Mouse (Mus musculus): ENCODE measurements at regions not wholly inside any gene's neighbourhood (a gene's known extent, or its start where the extent isn't known, plus 50 kb on each side); places are given as distances from the start of the nearest gene placed in this dataset.
A peak's percentile ranks its signal among the peaks of the same experiment; 100 is the strongest.

- Histone ChIP-seq H3K27ac (no peak overlapping the region), H3K4me3 (peak overlapping the region; percentile 30)
- intact Hi-C loops (cut with DNase I), result loop anchor here (1.0 to 10.0 kb wide), 5 partner anchors 101 to 487 kb away; no protein-coding TSS in a partner anchor
- TF ChIP-seq CTCF (IDR thresholded peaks at IDR 0.05), result peak; percentile 89
- peak in 1 of 2 experiments; percentile 50 for DNase-seq (ENCODE audit: extremely low spot score in 1 of 2, low spot score in 2 of 2)
These were observed 69.4 kb upstream of the Ptpn13 start for GRCm38 (mm10) chr5:103355372-103356300.

GRCm38 (mm10) chr5:103343869-103344268 is 81.1 kb upstream of the Ptpn13 start:
- H3K4me3 ChIP-seq, result no peak overlapping the region
- DNase-seq (ENCODE audit: extremely low spot score in 1 of 2, low spot score in 2 of 2), result peak in 1 of 2 experiments; percentile 16
- intact Hi-C loops (cut with DNase I), result loop anchor here (1.0 to 10.0 kb wide), 2 partner anchors 315 to 581 kb away; no protein-coding TSS in a partner anchor
- H3K27ac ChIP-seq, result no peak overlapping the region
- TF ChIP-seq CTCF (IDR thresholded peaks at IDR 0.05), result peak; percentile 81

GRCm38 (mm10) chr5:103341456-103341855 is 83.5 kb upstream of the Ptpn13 start:
- no peak for TF ChIP-seq CTCF (IDR thresholded peaks at IDR 0.05)
- Histone ChIP-seq H3K4me3 (no peak overlapping the region), H3K27ac (no peak overlapping the region)
- no peak for DNase-seq (ENCODE audit: extremely low spot score in 1 of 2, low spot score in 2 of 2)
- intact Hi-C loops (cut with DNase I), result loop anchor here (10.0 kb wide), 1 partner anchor 583 kb away; no protein-coding TSS in a partner anchor

- Histone ChIP-seq H3K4me3 (no peak overlapping the region), H3K27ac (no peak overlapping the region)
- intact Hi-C loops (cut with DNase I), result loop anchor here (10.0 kb wide), 1 partner anchor 584 kb away; no protein-coding TSS in a partner anchor
- no peak for TF ChIP-seq CTCF (IDR thresholded peaks at IDR 0.05)
- DNase-seq (ENCODE audit: extremely low spot score in 1 of 2, low spot score in 2 of 2), result no peak
These were observed 84.4 kb upstream of the Ptpn13 start for GRCm38 (mm10) chr5:103340626-103341025.

GRCm38 (mm10) chr5:103336689-103337490 is 88.1 kb upstream of the Ptpn13 start:
- Histone ChIP-seq H3K4me3 (peak overlapping the region; percentile 15; the same call in 1 of the 2 replicates), H3K27ac (no peak overlapping the region)
- intact Hi-C loops (cut with DNase I), result loop anchor here (2.0 kb wide), 1 partner anchor 128 kb away; no protein-coding TSS in a partner anchor

GRCm38 (mm10) chr5:103335916-103336688 is 88.9 kb upstream of the Ptpn13 start:
- intact Hi-C loops (cut with DNase I), result loop anchor here (2.0 kb wide), 1 partner anchor 127 kb away; no protein-coding TSS in a partner anchor

More at GRCm38 (mm10) chr5:103336689-103337490, 88.1 kb upstream of the Ptpn13 start:
- DNase-seq (ENCODE audit: extremely low spot score in 1 of 2, low spot score in 2 of 2), result no peak
- no peak for TF ChIP-seq CTCF (IDR thresholded peaks at IDR 0.05)

GRCm38 (mm10) chr5:103326412-103326811 is 98.6 kb upstream of the Ptpn13 start:
- no peak overlapping the region for H3K27ac ChIP-seq
- intact Hi-C loops (cut with DNase I), result no loop called here
- TF ChIP-seq CTCF (IDR thresholded peaks at IDR 0.05), result no peak
- H3K4me3 ChIP-seq, result no peak overlapping the region
- no peak for DNase-seq (ENCODE audit: extremely low spot score in 1 of 2, low spot score in 2 of 2)

More at GRCm38 (mm10) chr5:103335916-103336688, 88.9 kb upstream of the Ptpn13 start:
- Histone ChIP-seq H3K27ac (peak overlapping the region; percentile 29; the same call in 1 of the 2 replicates), H3K4me3 (peak overlapping the region; percentile 15; the same call in 1 of the 2 replicates)
- DNase-seq (ENCODE audit: extremely low spot score in 1 of 2, low spot score in 2 of 2), result peak; percentile 19 to 20
- TF ChIP-seq CTCF (IDR thresholded peaks at IDR 0.05), result no peak

- intact Hi-C loops (cut with DNase I), result no loop called here
- H3K4me3 ChIP-seq, result no peak overlapping the region
- DNase-seq (ENCODE audit: extremely low spot score in 1 of 2, low spot score in 2 of 2), result no peak
- no peak for TF ChIP-seq CTCF (IDR thresholded peaks at IDR 0.05)
- H3K27ac ChIP-seq, result no peak overlapping the region
These were observed 104.7 kb upstream of the Ptpn13 start for GRCm38 (mm10) chr5:103320341-103320740.

- no peak for DNase-seq (ENCODE audit: extremely low spot score in 1 of 2, low spot score in 2 of 2)
- no peak for TF ChIP-seq CTCF (IDR thresholded peaks at IDR 0.05)
- intact Hi-C loops (cut with DNase I), result no loop called here
- Histone ChIP-seq H3K4me3 (no peak overlapping the region), H3K27ac (no peak overlapping the region)
These were observed 98.8 kb upstream of the Mapk10 start for GRCm38 (mm10) chr5:103309806-103310525.

- DNase-seq (ENCODE audit: extremely low spot score in 1 of 2, low spot score in 2 of 2), result peak in 1 of 2 experiments; percentile 13
These were observed 94.7 kb upstream of the Mapk10 start for GRCm38 (mm10) chr5:103305716-103306447.

More at GRCm38 (mm10) chr5:103305716-103306447, 94.7 kb upstream of the Mapk10 start:
- intact Hi-C loops (cut with DNase I), result no loop called here
- no peak overlapping the region for H3K27ac ChIP-seq
- TF ChIP-seq CTCF (IDR thresholded peaks at IDR 0.05), result no peak
- no peak overlapping the region for H3K4me3 ChIP-seq

All from left cerebral cortex, adult 2 months (tissue).